Mouse (Mus musculus): ENCODE data around the gene Nudt3. TPM values are rescaled to one million over a fixed set of nuclear protein-coding genes. Genes with fewer than 3 reads are reported as not detected.
"Not testable (repeated sequence)": the region's sequence is repeated elsewhere in the genome, so short reads cannot be mapped to it uniquely, and the experiment has no call there.

Nudt3 gene
- total and polyA plus RNA-seq, 3 experiments, result 79.8 to 245 (median 140) TPM

GRCm38 (mm10) chr17:27645807-27646206, 22.5 kb upstream of the Nudt3 start:
- peaks cover 32% of the 10 kb centered on the region; the same call in 1 of the 2 replicates for H3K27me3 ChIP-seq (ENCODE audit: insufficient read depth, low read length)
- no peak for DNase-seq (ENCODE audit: low spot score)

GRCm38 (mm10) chr17:27644572-27644971, 21.3 kb upstream of the Nudt3 start:
- no peaks in the 10 kb centered on the region for H3K9me3 ChIP-seq (replicated peaks)
- H3K27me3 ChIP-seq (ENCODE audit: insufficient read depth, low read length), result peaks cover 30% of the 10 kb centered on the region; the same call in 1 of the 2 replicates
- no peak for ATAC-seq (ENCODE audit: extremely low read depth, insufficient number of reproducible peaks, low FRiP score, poor library complexity, severe bottlenecking)
- H3K4me3 ChIP-seq (ENCODE audit: low read depth, low read length), result no peak overlapping the region
- no peak for DNase-seq (ENCODE audit: low spot score)
- no peaks in the 10 kb centered on the region for H3K36me3 ChIP-seq (replicated peaks)
- no peak for TF ChIP-seq TAL1 (conservative IDR thresholded peaks at IDR 0.05; ENCODE audit: low read depth, low read length)
- H3K4me1 ChIP-seq (ENCODE audit: insufficient read depth, low read depth, low read length), result peaks cover 12% of the 10 kb centered on the region

More at GRCm38 (mm10) chr17:27645807-27646206, 22.5 kb upstream of the Nudt3 start:
- TF ChIP-seq CTCF (IDR thresholded peaks at IDR 0.05; ENCODE audit: low read depth, low read length) (no peak), POLR2AphosphoS5 (IDR thresholded peaks at IDR 0.05; ENCODE audit: insufficient replicate concordance, low read depth, low read length) (no peak), GATA1 (IDR thresholded peaks at IDR 0.05; ENCODE audit: borderline replicate concordance, low read length) (no peak), GATA2 (IDR thresholded peaks at IDR 0.05; ENCODE audit: borderline replicate concordance, low read depth, low read length) (no peak), TAL1 (conservative IDR thresholded peaks at IDR 0.05; ENCODE audit: low read depth, low read length) (no peak)
- no peaks in the 10 kb centered on the region for H3K9me3 ChIP-seq (replicated peaks)
- H3K36me3 ChIP-seq (replicated peaks), result no peaks in the 10 kb centered on the region
- ATAC-seq (ENCODE audit: extremely low read depth, insufficient number of reproducible peaks, low FRiP score, poor library complexity, severe bottlenecking), result no peak
- peaks cover 17% of the 10 kb centered on the region for H3K4me1 ChIP-seq (ENCODE audit: insufficient read depth, low read depth, low read length)
- no peak overlapping the region for H3K4me3 ChIP-seq (ENCODE audit: low read depth, low read length)

DNA sequence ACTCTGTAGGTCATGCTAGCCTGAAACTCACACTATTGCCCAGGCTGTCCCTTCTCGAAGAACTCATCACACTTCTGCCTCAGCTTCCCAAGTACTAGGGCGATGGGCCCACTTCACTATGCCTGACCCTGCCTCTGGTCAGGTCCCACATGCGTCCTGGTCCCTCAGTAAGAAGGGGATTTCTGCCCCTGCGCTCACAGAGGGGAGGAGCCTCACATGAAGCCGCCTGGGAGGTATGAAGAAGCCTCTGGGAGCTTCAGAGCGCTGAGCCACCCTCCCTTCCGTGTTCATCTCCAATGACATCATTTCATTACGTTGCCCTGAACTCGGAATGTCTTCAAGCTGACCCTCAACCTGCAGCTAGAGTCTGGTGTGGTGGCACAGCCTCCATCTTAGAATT, 20.5 kb upstream of the Nudt3 start:
- DNase-seq (ENCODE audit: low spot score), result no peak
- Histone ChIP-seq H3K27me3 (ENCODE audit: insufficient read depth, low read length) (peaks cover 27% of the 10 kb centered on the region; the same call in 1 of the 2 replicates), H3K4me3 (ENCODE audit: low read depth, low read length) (no peak overlapping the region), H3K9me3 (replicated peaks) (no peaks in the 10 kb centered on the region), H3K36me3 (replicated peaks) (no peaks in the 10 kb centered on the region), H3K4me1 (ENCODE audit: insufficient read depth, low read depth, low read length) (peaks cover 16% of the 10 kb centered on the region)
- ATAC-seq (ENCODE audit: extremely low read depth, insufficient number of reproducible peaks, low FRiP score, poor library complexity, severe bottlenecking), result no peak
- TF ChIP-seq GATA2 (IDR thresholded peaks at IDR 0.05; ENCODE audit: borderline replicate concordance, low read depth, low read length) (no peak), CTCF (IDR thresholded peaks at IDR 0.05; ENCODE audit: low read depth, low read length) (no peak), TAL1 (conservative IDR thresholded peaks at IDR 0.05; ENCODE audit: low read depth, low read length) (no peak), POLR2AphosphoS5 (IDR thresholded peaks at IDR 0.05; ENCODE audit: insufficient replicate concordance, low read depth, low read length) (no peak), GATA1 (IDR thresholded peaks at IDR 0.05; ENCODE audit: borderline replicate concordance, low read length) (no peak)

GRCm38 (mm10) chr17:27643101-27643500, 19.8 kb upstream of the Nudt3 start:
- H3K4me1 ChIP-seq (ENCODE audit: insufficient read depth, low read depth, low read length), result peaks cover 17% of the 10 kb centered on the region
- DNase-seq (ENCODE audit: low spot score) (no peak), ATAC-seq (ENCODE audit: extremely low read depth, insufficient number of reproducible peaks, low FRiP score, poor library complexity, severe bottlenecking) (no peak)
- TF ChIP-seq GATA2 (IDR thresholded peaks at IDR 0.05; ENCODE audit: borderline replicate concordance, low read depth, low read length), result no peak
- no peak for TF ChIP-seq TAL1 (conservative IDR thresholded peaks at IDR 0.05; ENCODE audit: low read depth, low read length)
- TF ChIP-seq CTCF (IDR thresholded peaks at IDR 0.05; ENCODE audit: low read depth, low read length), result no peak
- TF ChIP-seq POLR2AphosphoS5 (IDR thresholded peaks at IDR 0.05; ENCODE audit: insufficient replicate concordance, low read depth, low read length), result no peak
- no peak for TF ChIP-seq GATA1 (IDR thresholded peaks at IDR 0.05; ENCODE audit: borderline replicate concordance, low read length)
- peaks cover 24% of the 10 kb centered on the region; the same call in 1 of the 2 replicates for H3K27me3 ChIP-seq (ENCODE audit: insufficient read depth, low read length)
- no peaks in the 10 kb centered on the region for H3K9me3 ChIP-seq (replicated peaks)
- H3K4me3 ChIP-seq (ENCODE audit: low read depth, low read length), result no peak overlapping the region
- no peaks in the 10 kb centered on the region for H3K36me3 ChIP-seq (replicated peaks)

GRCm38 (mm10) chr17:27642491-27643062, 19.3 kb upstream of the Nudt3 start:
- Histone ChIP-seq H3K36me3 (replicated peaks) (no peaks in the 10 kb centered on the region), H3K27me3 (ENCODE audit: insufficient read depth, low read length) (peaks cover 24% of the 10 kb centered on the region; the same call in 1 of the 2 replicates), H3K4me1 (ENCODE audit: insufficient read depth, low read depth, low read length) (peaks cover 17% of the 10 kb centered on the region), H3K4me3 (ENCODE audit: low read depth, low read length) (no peak overlapping the region), H3K9me3 (replicated peaks) (no peaks in the 10 kb centered on the region)
- DNase-seq (ENCODE audit: low spot score), result no peak
- ATAC-seq (ENCODE audit: extremely low read depth, insufficient number of reproducible peaks, low FRiP score, poor library complexity, severe bottlenecking), result no peak
- TF ChIP-seq CTCF (IDR thresholded peaks at IDR 0.05; ENCODE audit: low read depth, low read length) (no peak), TAL1 (conservative IDR thresholded peaks at IDR 0.05; ENCODE audit: low read depth, low read length) (no peak), GATA2 (IDR thresholded peaks at IDR 0.05; ENCODE audit: borderline replicate concordance, low read depth, low read length) (no peak), POLR2AphosphoS5 (IDR thresholded peaks at IDR 0.05; ENCODE audit: insufficient replicate concordance, low read depth, low read length) (no peak), GATA1 (IDR thresholded peaks at IDR 0.05; ENCODE audit: borderline replicate concordance, low read length) (no peak)

GRCm38 (mm10) chr17:27639851-27640250, 16.6 kb upstream of the Nudt3 start:
- not testable (repeated sequence) for ATAC-seq (ENCODE audit: extremely low read depth, insufficient number of reproducible peaks, low FRiP score, poor library complexity, severe bottlenecking); DNase-seq (ENCODE audit: low spot score); H3K9me3 ChIP-seq (replicated peaks); H3K36me3 ChIP-seq (replicated peaks); H3K4me3 ChIP-seq (ENCODE audit: low read depth, low read length)
- Histone ChIP-seq H3K27me3 (ENCODE audit: insufficient read depth, low read length) (peaks cover 17% of the 10 kb centered on the region; the same call in 1 of the 2 replicates), H3K4me1 (ENCODE audit: insufficient read depth, low read depth, low read length) (peaks cover 28% of the 10 kb centered on the region)

DNA sequence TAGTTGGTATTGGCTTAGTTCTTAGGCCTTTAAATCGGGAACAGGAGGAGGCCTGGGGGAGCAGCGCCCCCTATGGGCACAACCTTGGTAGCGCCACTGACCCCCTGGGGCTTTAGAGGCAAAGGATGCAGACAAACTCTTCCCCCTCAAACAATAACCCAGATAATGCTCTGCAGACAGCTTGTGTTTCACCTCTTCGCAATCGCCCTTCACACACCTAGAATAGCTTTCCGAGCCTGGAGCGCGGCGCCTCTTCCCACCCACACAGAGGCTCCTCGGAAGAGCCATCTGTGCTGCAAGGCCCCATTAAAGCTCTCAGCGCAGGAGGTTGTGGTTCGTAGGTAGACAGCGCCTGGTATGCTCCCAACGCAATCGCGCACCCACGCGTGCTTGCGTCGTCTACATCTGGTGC, 15.6 kb upstream of the Nudt3 start:
- peaks cover 28% of the 10 kb centered on the region for H3K4me1 ChIP-seq (ENCODE audit: insufficient read depth, low read depth, low read length)
- peak; percentile 91 for TF ChIP-seq CTCF (IDR thresholded peaks at IDR 0.05; ENCODE audit: low read depth, low read length)
- no peak for TF ChIP-seq GATA2 (IDR thresholded peaks at IDR 0.05; ENCODE audit: borderline replicate concordance, low read depth, low read length)
- TF ChIP-seq GATA1 (IDR thresholded peaks at IDR 0.05; ENCODE audit: borderline replicate concordance, low read length), result no peak
- no peak for TF ChIP-seq POLR2AphosphoS5 (IDR thresholded peaks at IDR 0.05; ENCODE audit: insufficient replicate concordance, low read depth, low read length)
- no peak for TF ChIP-seq TAL1 (conservative IDR thresholded peaks at IDR 0.05; ENCODE audit: low read depth, low read length)
- H3K36me3 ChIP-seq (replicated peaks), result peaks cover 8% of the 10 kb centered on the region
- peaks cover 15% of the 10 kb centered on the region; the same call in 1 of the 2 replicates for H3K27me3 ChIP-seq (ENCODE audit: insufficient read depth, low read length)
- H3K4me3 ChIP-seq (ENCODE audit: low read depth, low read length), result no peak overlapping the region
- no peaks in the 10 kb centered on the region for H3K9me3 ChIP-seq (replicated peaks)
- DNase-seq (ENCODE audit: low spot score) (peak; percentile 60), ATAC-seq (ENCODE audit: extremely low read depth, insufficient number of reproducible peaks, low FRiP score, poor library complexity, severe bottlenecking) (no peak)

Measured in G1E (cell line).